ENCODE assay signal across 8 mouse cellular contexts in the genomic region with DNA sequence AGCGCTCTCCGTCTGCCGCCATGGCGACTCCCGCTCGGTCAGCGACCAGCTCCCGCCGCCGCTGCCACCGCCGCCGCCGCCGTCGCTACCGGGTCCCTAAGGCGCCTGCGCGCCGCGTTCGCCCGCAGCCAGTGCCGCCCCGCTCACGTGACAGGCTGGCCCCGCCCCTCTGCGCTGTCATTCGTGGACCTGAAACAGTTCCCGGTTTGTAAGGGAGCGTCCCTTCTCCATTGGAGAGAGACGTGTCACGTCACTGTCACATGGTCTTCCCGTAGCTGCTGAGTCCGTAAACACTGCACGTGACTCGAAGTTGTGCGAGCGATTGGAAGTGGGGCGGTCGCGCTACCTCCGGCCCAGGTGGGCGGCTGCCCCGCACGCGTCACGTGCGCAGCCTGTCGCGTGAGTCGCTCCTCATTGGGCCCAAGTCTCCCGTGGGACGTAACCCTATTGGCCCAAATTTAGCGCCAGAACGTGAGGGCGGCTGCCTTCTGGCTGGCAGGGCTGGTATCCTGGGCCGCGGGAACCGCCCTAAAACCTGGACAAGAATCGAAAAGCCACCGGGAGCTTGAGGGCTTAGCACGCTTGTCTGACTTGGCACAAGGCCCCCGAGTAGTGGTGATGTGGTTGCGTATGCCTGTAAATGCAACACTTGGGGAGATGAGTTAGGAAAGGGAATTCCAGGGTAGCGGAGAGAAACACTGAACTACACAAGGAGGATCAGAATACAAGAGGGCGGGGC. TPM values are rescaled to one million over a fixed set of nuclear protein-coding genes. Genes with fewer than 3 reads are reported as not detected.
DNase-seq lines count a peak whose midpoint lies in the region; ATAC-seq lines count a peak whose summit lies in the region.

A gene (minus strand): TSS at position 103 of the 739 bp plus-strand sequence.
A gene (plus strand): TSS at position 329 of the 739 bp plus-strand sequence.

- peak; percentile 99 to 100 for DNase-seq in adrenal gland, adult (ENCODE audit: inconsistent age in 2 of 2, low spot score in 1 of 2)
- peak; percentile 98 for DNase-seq in embryo, embryonic 10.5 days (ENCODE audit: low spot score)
- peak; percentile 99 for DNase-seq in gastrocnemius, postnatal 14 days
- DNase-seq in left cerebral cortex, postnatal 10 days (ENCODE audit: extremely low spot score in 1 of 2, low spot score in 2 of 2) = peak; percentile 99 to 100
- peak; percentile 99 for DNase-seq in right cerebral cortex, postnatal 25 days
- DNase-seq in urinary bladder, postnatal 4 days (ENCODE audit: low spot score in 2 of 2) = peak; percentile 96 to 99

- intact Hi-C loops in gastrocnemius, postnatal 14 days (cut with DNase I; ENCODE audit: low total_unique reads) = loop anchor here (5.0 kb wide), 1 partner anchor 129 kb away; no protein-coding TSS in a partner anchor
- intact Hi-C loops in left cerebral cortex, postnatal 10 days (cut with DNase I) = loop anchor here (5.0 kb wide), 1 partner anchor 136 kb away; no protein-coding TSS in a partner anchor

- ATAC-seq in inflammation-experienced regulatory T-cells, adult 6 months = peak; percentile 95
- peak; percentile 96 for ATAC-seq in megakaryocyte-erythroid progenitor cell, adult 5-6 weeks (replicated peaks; ENCODE audit: low FRiP score, low TSS enrichment, poor library complexity, severe bottlenecking)

RNA-seq across cellular contexts. Expression of the first gene that starts in this region (rescaled TPM):
- total RNA-seq in gastrocnemius, postnatal 14 days (2021) = 10 to 100 TPM; 12.6 to 16.4 TPM
- polyA plus RNA-seq in inflammation-experienced regulatory T-cells, adult 6 months (2017; shearing (Covaris generic)) = 1 to 10 TPM; 4.4 to 6.6 (median 4.8) TPM
- 10 to 100 TPM; 79.6 to 89.0 TPM for total RNA-seq in left cerebral cortex, postnatal 10 days (2021)
- total RNA-seq in megakaryocyte-erythroid progenitor cell, adult 5-6 weeks (2014; fragmentation: Nextera tagmentation) = 12.6 and 21.0 TPM in 2 replicates
- 10.9 and 12.6 TPM in 2 replicates for total RNA-seq in megakaryocyte-erythroid progenitor cell, adult 5-6 weeks (2017)

RNA-seq across cellular contexts. Expression of the second gene that starts in this region (rescaled TPM):
- 1 to 10 TPM; 4.6 to 6.8 TPM for total RNA-seq in gastrocnemius, postnatal 14 days (2021)
- polyA plus RNA-seq in inflammation-experienced regulatory T-cells, adult 6 months (2017; shearing (Covaris generic)) = 10 to 100 TPM; 64.4 to 88.0 (median 67.9) TPM
- 10 to 100 TPM; 11.0 to 15.6 TPM for total RNA-seq in left cerebral cortex, postnatal 10 days (2021)
- 297 and 354 TPM in 2 replicates for total RNA-seq in megakaryocyte-erythroid progenitor cell, adult 5-6 weeks (2014; fragmentation: Nextera tagmentation)
- total RNA-seq in megakaryocyte-erythroid progenitor cell, adult 5-6 weeks (2017) = 162 and 277 TPM in 2 replicates

Comparison
In these comparisons a context has a peak if more than half of its experiments do, and no peak if none do; other contexts are left out.
1. Peak in every context shown above with its lines: DNase-seq and ATAC-seq.
2. RNA of the second gene that starts in this region (total RNA-seq): 162 to 354 TPM in megakaryocyte-erythroid progenitor cell, adult 5-6 weeks; 11.0 to 15.6 TPM in left cerebral cortex, postnatal 10 days and 4.6 to 6.8 TPM in gastrocnemius, postnatal 14 days; every median in the first group is over 4 times any median in the second.